Mouse (Mus musculus) B cell, adult 67 days (primary cell): ENCODE measurements around the gene Dnajc30. TPM values are rescaled to one million over a fixed set of nuclear protein-coding genes. Genes with fewer than 3 reads are reported as not detected.

ENCODE experiments used
- total RNA-seq, 2 experiments: library from RNA; stranded (reverse); gene quantifications; 4 replicates each; pipeline ENCODE4 v1.2.4; 2023

Gene Dnajc30
- total RNA-seq: 10 to 100 TPM; 20.1 to 21.2 TPM

DNA sequence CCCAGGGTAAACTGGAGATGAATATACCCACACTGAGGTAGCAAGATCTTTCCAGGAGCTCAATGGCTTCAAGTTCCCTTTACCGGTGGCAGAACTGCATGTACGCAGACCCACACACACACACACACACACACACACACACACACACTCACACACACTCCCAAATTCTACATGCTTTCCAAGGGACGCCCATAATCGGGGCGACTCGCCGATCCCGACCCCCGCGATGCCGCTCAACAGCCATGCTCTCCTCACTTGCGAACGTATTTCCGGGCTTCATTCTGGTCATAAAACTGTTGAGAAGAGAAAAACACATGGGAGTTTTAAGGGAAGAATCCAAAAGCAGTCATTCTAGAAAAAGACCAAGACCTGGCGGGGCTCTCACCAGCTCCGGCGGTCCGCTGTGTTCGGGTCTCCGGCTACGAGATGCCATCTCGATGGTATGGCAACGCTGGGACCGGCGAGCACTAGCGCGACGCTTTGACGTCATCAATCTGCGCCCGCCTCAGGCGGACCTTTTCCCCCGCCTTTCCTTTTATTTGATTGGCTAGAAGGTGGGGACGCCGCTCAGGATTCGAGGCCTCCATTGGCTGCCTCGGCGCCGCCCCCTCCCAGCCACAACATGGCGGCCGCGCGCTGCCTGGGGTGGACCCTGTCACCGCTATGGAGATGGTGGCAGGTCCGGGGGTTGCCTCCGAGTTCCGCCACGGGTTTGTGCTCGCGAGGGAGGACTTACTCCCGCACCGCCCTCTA, at the start of gene Dnajc30:
Gene Dnajc30 (plus strand): TSS at position 574 of the 753 bp plus-strand sequence.

GRCm38 (mm10) chr5:135023344-135024173, 40.4 kb upstream of the Dnajc30 start, which contains the start of gene Stx1a:
Gene Stx1a (plus strand): TSS chr5:135023482.

GRCm38 (mm10) chr5:135064909-135065446, 976 bp downstream of the Dnajc30 start, which contains the start of gene Bud23:
Gene Bud23 (minus strand): TSS chr5:135064959.

DNA sequence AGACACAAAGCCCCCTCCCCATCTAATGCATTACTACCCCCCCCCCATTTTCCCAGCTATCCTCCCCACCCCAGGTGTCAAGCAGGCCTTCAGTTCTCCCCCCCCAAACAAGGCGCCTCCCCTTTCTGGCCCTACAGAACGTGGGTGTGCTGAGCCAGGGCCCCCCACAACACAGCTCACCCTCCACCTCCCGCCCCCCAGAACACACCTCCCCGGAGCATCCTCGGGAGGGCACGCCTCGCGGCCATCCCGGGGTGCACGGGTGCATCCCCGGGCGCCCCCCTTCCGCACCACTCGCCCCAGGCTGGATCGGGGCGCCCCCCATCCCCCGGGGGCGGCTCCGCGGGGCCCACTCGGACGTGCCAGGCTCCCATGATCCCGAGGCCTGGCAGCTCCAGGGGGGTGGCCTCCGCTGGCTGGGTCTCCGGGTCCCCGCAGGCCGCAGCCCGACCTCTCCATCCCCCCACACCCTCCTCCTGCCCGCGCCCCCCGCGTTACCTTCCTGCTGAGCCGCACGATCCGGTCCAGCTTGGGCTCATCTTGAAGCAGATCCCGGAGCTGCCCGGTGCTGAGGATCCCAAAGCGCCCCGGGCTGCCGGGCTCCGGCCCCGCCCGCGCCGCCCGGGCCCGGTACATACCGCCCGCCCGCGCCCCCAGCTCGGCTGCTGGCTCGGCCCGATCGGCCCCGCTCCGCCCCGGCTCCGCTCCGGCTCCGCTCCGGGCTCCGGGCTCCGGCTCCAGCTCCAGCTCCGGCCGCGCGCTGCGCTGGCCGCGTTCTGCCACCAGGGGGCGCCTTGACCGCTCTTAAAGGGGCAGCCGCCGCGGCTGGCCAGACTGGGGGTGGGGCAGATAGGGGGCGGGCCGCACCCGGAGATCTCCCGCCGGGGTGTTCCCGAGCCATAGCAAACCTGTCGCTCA, 13.8 kb downstream of the Dnajc30 start, which contains the start of gene Vps37d:
Gene Vps37d (minus strand): TSS at position 703 of the 918 bp plus-strand sequence.

GRCm38 (mm10) chr5:135089653-135090052, 25.7 kb downstream of the Dnajc30 start, which contains the start of gene Mlxipl:
Gene Mlxipl (plus strand): TSS chr5:135089890.

Other genes with a start within 250 kb of the Dnajc30 start
- gene Tmem270, start 157.5 kb upstream of the Dnajc30 start, total RNA-seq: not detected
- gene Cldn13, start 148.7 kb upstream of the Dnajc30 start, total RNA-seq: not detected
- 1 to 10 TPM; 1.4 to 2.5 TPM for gene Mettl27, start 131.8 kb upstream of the Dnajc30 start, total RNA-seq
- not detected for gene Cldn4, start 117.3 kb upstream of the Dnajc30 start, total RNA-seq
- not detected for gene Cldn3, start 78.0 kb upstream of the Dnajc30 start, total RNA-seq
- 10 to 100 TPM; 35.0 to 41.7 TPM for gene Abhd11, start 55.0 kb upstream of the Dnajc30 start, total RNA-seq
- 1 to 10 TPM; 2.7 to 4.2 TPM for gene Stx1a, start 40.7 kb upstream of the Dnajc30 start, total RNA-seq
- gene Bud23, start 757 bp downstream of the Dnajc30 start, total RNA-seq: 100 to 1,000 TPM; 105 to 132 TPM
- under 1 TPM in 1 of 2 experiments, not detected in 1; 0.44 TPM for gene Vps37d, start 14.1 kb downstream of the Dnajc30 start, total RNA-seq
- gene Mlxipl, start 25.7 kb downstream of the Dnajc30 start, total RNA-seq: not detected
- gene Tbl2, start 85.5 kb downstream of the Dnajc30 start, total RNA-seq: 10 to 100 TPM; 14.6 to 21.7 TPM
- 10 to 100 TPM; 65.6 to 69.8 TPM for gene Bcl7b, start 104.1 kb downstream of the Dnajc30 start, total RNA-seq
- gene Baz1b, start 123.1 kb downstream of the Dnajc30 start, total RNA-seq: 100 to 1,000 TPM; 120 TPM
- under 1 TPM in 1 of 2 experiments, not detected in 1; 0.46 TPM for gene Fzd9, start 187.0 kb downstream of the Dnajc30 start, total RNA-seq